Mouse (Mus musculus): ENCODE results near the gene Syngr1.

Syngr1 gene

DNA sequence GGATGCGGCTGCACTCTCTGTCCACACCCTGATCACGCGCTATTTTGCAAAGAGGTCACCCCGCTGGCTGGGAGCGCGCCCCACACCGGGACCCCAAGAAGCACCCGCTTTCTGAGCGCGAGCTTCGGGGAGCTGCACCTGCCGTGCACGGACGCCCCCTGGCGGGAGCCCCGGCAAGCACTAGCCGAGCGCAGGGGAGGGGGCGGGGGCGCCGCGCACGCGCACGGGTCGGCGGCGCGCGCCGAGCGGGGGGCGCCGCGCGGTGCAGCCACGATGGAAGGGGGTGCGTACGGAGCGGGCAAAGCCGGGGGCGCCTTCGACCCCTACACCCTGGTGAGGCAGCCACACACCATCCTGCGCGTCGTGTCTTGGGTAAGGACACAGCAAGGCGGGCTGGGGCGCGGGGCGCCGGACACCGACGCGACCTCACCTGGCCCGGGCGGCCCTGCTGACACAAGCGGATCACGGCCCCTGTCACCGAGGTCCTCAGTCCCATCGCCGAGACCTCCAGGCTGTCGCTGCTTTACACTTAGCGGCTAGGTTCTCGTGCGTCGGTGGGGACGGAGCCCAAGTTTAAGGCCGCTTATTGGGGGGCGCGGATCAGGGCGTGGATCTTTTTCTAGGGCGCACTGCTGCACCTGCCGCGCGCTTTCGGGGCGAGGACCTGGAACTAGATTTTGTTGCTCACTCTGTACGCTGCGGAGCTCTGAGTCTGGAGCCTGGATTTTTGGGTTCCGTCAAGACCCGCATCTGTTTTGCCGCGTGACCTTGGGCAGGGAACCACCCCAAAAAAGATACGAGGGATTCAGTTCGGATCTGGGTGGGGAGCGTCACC, at the start of gene Syngr1, which contains the start of gene Rpl3:
TSS of gene Syngr1 (plus strand) at position 214 of the 835 bp plus-strand sequence.
TSS of gene Rpl3 (minus strand) at position 748 of the 835 bp plus-strand sequence.
- peak; percentile 84 for DNase-seq (ENCODE audit: low spot score)

- DNase-seq (ENCODE audit: low spot score), result no peak
Observed at GRCm38 (mm10) chr15:80042152-80042551, 49.0 kb upstream of the Syngr1 start.

DNA sequence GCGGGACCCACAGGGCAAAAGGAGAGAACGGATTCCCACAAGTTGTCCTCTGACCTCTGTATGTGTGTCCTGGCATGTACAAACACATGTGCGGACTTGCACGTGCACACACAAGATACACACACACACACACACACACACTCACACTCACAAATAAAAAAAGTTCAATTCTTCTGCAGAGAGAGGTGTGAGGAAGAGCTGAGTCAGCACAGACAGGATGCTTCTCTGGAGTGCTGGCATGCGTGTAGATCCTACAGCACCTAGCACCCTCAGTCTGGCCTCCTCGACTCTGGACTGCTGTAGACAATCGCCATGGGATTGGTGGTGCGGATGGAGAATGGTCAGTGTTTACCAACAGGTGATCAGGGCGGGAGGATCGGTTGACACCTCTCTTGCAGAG, 46.9 kb upstream of the Syngr1 start:
- no peak for DNase-seq (ENCODE audit: low spot score)

GRCm38 (mm10) chr15:80045749-80046148, 45.4 kb upstream of the Syngr1 start:
- DNase-seq (ENCODE audit: low spot score), result no peak

- DNase-seq (ENCODE audit: low spot score), result no peak
Observed at GRCm38 (mm10) chr15:80047242-80047641, 43.9 kb upstream of the Syngr1 start.

DNA sequence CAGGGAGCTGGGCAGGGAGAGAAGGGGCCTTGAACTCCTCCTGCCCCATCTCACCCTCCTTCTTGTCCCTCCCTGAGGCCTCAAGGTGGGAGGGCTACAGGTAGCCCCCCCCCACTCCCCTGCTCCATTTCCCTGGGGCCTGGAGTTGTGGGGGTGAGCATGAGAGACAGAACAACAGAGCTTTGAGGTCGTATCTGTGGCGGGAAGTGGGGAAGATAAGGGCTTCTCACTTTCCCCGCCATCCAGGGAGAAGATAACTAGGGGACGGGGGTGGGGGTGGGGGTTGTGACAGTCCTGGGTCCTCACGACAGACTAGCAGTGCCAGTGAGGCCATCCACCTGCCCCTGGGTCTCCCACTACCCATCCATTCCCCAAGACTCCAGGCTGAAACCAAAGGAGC, 43.2 kb upstream of the Syngr1 start:
- no peak for DNase-seq (ENCODE audit: low spot score)

- DNase-seq (ENCODE audit: low spot score), result no peak
Observed at GRCm38 (mm10) chr15:80050093-80050492, 41.0 kb upstream of the Syngr1 start.

- DNase-seq (ENCODE audit: low spot score), result no peak
Observed at GRCm38 (mm10) chr15:80051092-80051761, 39.9 kb upstream of the Syngr1 start.

DNA sequence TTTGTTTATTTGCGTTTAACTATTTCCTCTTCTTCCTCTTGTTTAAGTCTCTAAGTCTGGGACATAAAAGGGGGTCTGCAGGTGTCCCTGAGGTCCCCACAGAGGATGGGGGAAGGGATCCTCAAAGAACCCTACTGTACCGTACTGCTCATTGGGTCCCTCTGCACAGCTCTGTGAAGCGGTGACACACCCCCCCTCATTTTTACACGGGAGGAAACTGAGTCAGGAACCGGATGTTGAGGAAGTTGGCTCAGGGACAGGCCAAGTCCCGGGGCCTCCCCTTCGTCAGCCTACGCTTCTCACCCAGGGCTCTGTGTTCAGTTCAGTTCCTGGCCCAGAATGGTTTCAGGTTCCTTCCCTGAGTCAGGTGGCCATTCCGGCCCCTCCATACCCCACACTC, 39.4 kb upstream of the Syngr1 start:
- no peak for DNase-seq (ENCODE audit: low spot score)

- DNase-seq (ENCODE audit: low spot score), result no peak
Observed at GRCm38 (mm10) chr15:80053381-80054033, 37.6 kb upstream of the Syngr1 start.

- no peak for DNase-seq (ENCODE audit: low spot score)
Observed at GRCm38 (mm10) chr15:80054034-80054710, 37.0 kb upstream of the Syngr1 start.

DNA sequence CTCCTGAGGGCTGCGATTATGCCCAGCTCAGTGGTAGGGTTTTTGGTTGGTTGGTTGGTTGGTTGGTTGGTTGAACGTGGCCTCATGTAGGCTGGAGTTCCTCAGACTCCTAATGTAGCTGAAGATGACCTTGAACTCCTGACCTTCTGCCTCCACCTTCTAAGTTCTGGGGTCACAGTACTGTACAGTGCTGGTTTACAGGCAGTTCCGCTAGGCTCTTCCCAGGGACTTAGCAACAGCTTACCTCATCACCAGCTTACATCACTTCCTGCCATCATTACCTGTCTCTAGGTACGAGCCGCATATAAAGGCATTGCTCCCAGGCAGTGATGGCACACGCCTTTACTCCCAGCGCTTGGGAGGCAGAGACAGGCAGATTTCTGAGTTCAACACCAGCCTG, 33.0 kb upstream of the Syngr1 start:
- no peak for DNase-seq (ENCODE audit: low spot score)

- DNase-seq (ENCODE audit: low spot score), result no peak
Observed at GRCm38 (mm10) chr15:80059606-80060005, 31.5 kb upstream of the Syngr1 start.

GRCm38 (mm10) chr15:80060356-80061070, 30.6 kb upstream of the Syngr1 start:
- no peak for DNase-seq (ENCODE audit: low spot score)

DNA sequence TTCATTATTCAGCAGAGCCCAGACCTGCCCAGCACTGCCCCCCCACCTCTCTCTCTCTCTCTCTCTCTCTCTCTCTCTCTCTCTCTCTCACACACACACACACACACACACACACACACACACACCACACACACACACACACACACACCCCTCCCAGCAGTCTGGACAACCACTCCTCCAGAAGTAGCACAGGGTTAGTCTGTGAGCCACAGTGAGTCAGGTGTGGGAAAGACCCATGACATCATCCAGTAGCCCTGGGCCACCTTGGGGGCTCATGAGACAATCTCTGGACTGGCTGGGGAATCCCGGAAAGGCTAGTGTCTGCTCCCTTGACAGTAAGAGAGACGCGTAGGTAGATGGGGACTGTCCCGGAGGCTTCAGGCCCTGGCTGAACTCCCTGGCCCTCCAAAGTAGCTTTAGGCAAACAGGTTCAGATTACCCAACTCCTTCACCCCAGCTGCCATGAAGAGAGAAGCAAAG, 30.0 kb upstream of the Syngr1 start:
- DNase-seq (ENCODE audit: low spot score), result no peak

DNA sequence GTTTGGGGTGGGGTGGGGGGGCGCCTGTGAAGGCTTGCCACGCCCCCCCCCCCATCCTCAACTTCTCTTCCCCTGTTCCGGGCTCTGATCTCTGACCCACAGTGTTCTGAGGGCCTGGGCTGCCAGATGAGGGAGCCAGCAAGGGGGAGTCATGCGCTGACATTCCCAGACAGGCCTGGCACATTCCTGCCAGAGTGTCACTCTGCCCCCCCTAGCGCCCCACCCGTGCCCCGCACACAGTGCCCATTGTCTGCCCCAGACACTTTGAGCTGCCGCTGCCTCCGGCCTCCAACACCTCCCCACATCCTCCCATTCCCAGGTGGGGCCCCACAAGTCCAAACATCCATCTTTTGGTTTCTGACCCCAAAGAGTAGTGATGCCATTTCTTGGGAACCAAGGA, 28.8 kb upstream of the Syngr1 start:
- no peak for DNase-seq (ENCODE audit: low spot score)

DNA sequence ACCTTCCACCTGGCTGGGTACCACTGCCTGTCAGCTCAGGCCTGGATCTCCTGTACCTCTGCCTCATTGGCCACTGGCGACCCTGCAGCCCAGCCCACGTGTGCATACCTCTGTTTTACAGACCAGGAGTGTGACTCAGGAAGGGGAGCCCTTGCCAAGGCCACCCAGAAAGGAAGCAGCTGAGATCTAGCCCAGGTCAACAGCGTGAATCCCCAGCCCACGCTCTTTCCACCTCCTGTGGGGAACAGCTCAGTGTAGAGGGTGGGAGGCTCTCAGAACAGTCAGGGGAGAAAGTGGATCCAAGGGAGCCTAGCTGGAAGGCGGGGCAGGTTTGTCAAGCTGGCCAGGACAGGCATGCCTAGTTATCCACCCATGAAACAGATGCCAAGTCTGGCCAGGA, 28.3 kb upstream of the Syngr1 start:
- no peak for DNase-seq (ENCODE audit: low spot score)

DNA sequence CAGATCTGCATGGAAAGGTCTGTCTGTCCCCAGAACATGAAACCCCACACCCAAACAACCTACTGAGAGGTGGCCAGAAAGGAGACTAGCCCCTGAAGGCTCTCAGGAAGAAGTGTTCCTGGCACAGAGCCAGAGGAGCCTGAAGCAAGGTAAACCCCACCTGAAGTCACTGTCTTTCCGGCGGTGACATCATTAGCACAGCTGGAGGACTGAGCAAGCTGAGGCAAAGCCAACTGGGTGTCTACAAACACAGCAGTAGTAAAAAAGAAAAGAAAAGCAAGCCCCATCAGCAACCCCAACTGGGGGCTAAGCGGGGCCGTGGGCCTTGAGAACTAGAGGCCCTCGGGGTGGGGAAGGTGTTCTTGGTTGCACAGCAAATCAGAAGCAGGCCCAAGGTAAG, 26.2 kb upstream of the Syngr1 start:
- no peak for DNase-seq (ENCODE audit: low spot score)

DNA sequence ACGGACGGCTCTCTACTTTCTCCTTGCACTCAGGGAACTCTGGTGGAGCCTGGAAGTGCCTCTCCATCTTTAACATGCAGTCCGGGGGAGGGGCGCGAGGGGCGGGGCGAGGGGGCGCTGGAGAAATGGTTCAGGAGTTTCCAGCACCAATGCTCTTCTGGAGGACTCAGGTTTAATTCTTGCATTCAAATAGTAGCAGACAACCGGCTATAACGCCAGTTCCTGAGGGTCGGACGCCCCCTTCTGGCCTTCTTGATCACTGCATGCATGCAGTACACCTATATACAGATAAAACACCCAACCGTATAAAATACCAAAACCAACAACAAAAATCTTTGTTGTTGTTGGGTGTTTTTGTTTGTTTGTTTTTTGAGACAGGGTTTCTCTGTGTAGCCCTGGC, 25.7 kb upstream of the Syngr1 start:
- DNase-seq (ENCODE audit: low spot score), result no peak

DNA sequence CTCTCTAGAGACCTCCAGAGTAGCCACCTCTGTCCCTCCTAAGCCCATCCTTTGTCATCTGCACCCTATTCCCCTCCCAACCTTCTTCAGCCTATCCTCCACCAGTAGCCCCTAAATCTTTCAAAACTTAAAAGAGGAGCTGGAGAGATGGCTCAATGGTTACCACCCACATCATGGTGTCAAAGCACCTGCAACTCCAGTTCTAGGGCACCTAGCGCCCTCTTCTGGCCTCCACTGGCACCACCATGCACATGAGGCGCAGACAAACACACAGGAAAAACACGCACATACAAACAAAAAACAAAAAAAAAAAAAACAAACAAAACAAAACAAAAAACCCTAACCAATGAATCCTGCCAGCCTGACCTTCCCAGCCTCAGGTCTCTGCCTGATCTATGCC, 24.6 kb upstream of the Syngr1 start:
- no peak for DNase-seq (ENCODE audit: low spot score)

DNA sequence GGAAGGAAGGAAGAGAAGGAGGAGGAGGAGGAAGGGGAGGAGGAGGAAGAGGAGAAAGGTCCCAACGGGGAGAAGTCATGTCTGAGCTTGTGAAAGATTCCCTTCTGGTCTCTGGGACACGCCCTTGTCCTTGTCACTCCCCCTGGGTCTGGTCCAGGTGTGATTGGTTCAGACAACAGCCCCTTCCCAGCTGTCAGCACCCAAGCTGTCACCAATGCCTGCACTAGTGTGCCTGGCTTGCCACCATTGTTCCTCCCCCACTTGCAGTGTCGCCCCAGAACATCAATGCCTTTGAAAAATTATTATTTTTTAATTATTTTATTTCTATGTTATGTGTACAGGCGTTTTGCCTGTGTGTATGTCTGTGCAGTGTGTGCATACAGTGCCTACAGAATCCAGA, 22.0 kb upstream of the Syngr1 start:
- DNase-seq (ENCODE audit: low spot score), result no peak
